Mouse (Mus musculus): ENCODE data around the gene Prkar1b.

- TF ChIP-seq POLR2A (IDR thresholded peaks at IDR 0.05; ENCODE audit: low read depth, low read length): no peak
- no peak for TF ChIP-seq CTCF (IDR thresholded peaks at IDR 0.05; ENCODE audit: extremely low read depth, insufficient read length, insufficient replicate concordance, low read depth, low read length)
Measured at GRCm38 (mm10) chr5:139171929-139172328, 22.1 kb upstream of the Prkar1b start.

All from small intestine, adult 2 months (tissue).